Mouse (Mus musculus) kidney, postnatal 0 days (tissue): ENCODE results near the gene Use1. TPM values are rescaled to one million over a fixed set of nuclear protein-coding genes. Genes with fewer than 3 reads are reported as not detected.

Experiments
- ATAC-seq: fragments of 200-750 bp; cut with Nextera tagmentation; replicated peaks from 2 replicates; pipeline ENCODE4 v1.8.0; 2017; ENCODE audit warnings: low read depth, moderate number of reproducible peaks, moderate TSS enrichment, moderate library complexity; ENCODE audit not compliant: low FRiP score
- DNase-seq: peaks from one replicate; pipeline ENCODE4 v3.0.0-alpha.2; 2016; ENCODE audit warnings: low spot score
- H3K27ac ChIP-seq: fragments of 300-500 bp; sonication (generic); 2 replicates; pipeline ENCODE4 v1.5.1; 2014; ENCODE audit warnings: mild to moderate bottlenecking
- H3K27me3 ChIP-seq: fragments of 300-500 bp; sonication (generic); 2 replicates; pipeline ENCODE4 v1.6.1; 2014; ENCODE audit warnings: low read length, mixed read lengths; ENCODE audit not compliant: insufficient read depth
- H3K36me3 ChIP-seq: fragments of 300-500 bp; sonication (generic); 2 replicates; pipeline ENCODE4 v1.6.1; 2014; ENCODE audit warnings: low read length, mixed read lengths; ENCODE audit not compliant: insufficient read depth
- H3K4me1 ChIP-seq: fragments of 300-500 bp; sonication (generic); replicated peaks from 2 replicates; pipeline ENCODE4 v1.6.1; 2014; ENCODE audit warnings: antibody characterized with exemption, low read length, mixed read lengths; ENCODE audit not compliant: insufficient read depth
- H3K4me2 ChIP-seq: fragments of 300-500 bp; sonication (generic); 2 replicates; pipeline ENCODE4 v1.6.1; 2014; ENCODE audit warnings: mild to moderate bottlenecking, low read length, moderate library complexity, mixed read lengths
- H3K4me3 ChIP-seq: fragments of 300-500 bp; sonication (generic); replicated peaks from 2 replicates; pipeline ENCODE4 v1.5.1; 2014; ENCODE audit warnings: low read depth, low read length
- H3K9ac ChIP-seq: fragments of 300-500 bp; sonication (generic); 2 replicates; pipeline ENCODE4 v1.6.1; 2014; ENCODE audit warnings: low read depth, low read length
- H3K9me3 ChIP-seq: fragments of 300-500 bp; sonication (generic); replicated peaks from 2 replicates; pipeline ENCODE4 v1.6.1; 2016; ENCODE audit warnings: low read length, inconsistent platforms, mixed read lengths
- CTCF ChIP-seq: IDR thresholded peaks from 2 replicates; pipeline ENCODE4 v1.5.1; 2016; ENCODE audit warnings: antibody characterized with exemption, low read depth, mild to moderate bottlenecking, moderate library complexity
- whole genome bisulfite sequencing: fragments of 180-500 bp; shearing (Covaris S2); extraction: QIAGEN DNeasy Blood & Tissue Kit; methylation state at CpG from one replicate; pipeline ENCODE4 v1.1.7; 2014; 5-methylcytosine and 5-hydroxymethylcytosine counted together
- polyA plus RNA-seq: library from polyadenylated mRNA; unstranded; fragments of >200 nt; fragmentation: Nextera tagmentation; extraction: Ambion mirVana; gene quantifications from 2 replicates; pipeline ENCODE4 v1.2.1, GENCODE M21; 2015

The Use1 gene
- polyA plus RNA-seq, 1 experiment from 2014 or later = 140 TPM

DNA sequence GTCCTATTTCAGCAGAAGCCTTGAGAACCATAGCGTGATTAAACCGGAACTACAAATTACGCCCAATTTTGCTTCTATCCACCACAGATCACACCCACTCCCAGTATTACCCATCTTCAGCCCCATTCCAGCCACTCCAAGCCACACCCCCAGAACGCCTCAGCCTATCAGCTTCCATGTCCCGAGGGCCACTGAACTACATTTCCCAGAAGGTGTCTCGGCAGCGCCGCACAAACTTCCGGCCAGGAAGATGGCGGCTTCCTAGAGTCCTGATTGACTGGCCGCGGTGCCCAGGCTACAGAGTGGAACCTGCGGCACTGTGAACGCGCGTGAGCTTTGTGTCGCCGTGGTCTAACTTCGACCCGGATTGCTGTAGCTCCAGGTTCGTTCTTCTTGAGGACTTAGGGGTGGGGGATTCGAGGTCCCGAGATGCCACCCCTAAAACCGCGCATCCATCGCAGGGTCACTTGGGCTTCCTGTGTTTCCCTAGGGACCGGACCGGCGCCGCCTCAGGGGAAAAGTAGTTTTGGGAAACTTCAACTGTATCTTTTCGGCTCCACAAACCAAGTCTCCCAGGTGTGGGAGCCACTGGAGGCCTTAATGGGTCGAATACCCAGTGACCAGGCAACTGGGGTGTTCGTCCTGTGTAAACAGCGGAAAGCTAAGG lies 30.1 kb downstream of the Use1 start, which contains the start of gene Babam1:
Gene Babam1, plus strand, starts transcription at position 223 of the 667 bp plus-strand sequence.
- Histone ChIP-seq H3K9me3 (no peaks in the 10 kb centered on the region), H3K27ac (peak within 1 kb of the TSS; percentile 73), H3K27me3 (no peaks in the 10 kb centered on the region), H3K4me2 (peak within 1 kb of the TSS; percentile 70), H3K4me3 (peak within 1 kb of the TSS; percentile 51), H3K4me1 (peaks cover 5% of the 10 kb centered on the region), H3K36me3 (peaks cover 13% of the 10 kb centered on the region; the same call in 1 of the 2 replicates), H3K9ac (peak within 1 kb of the TSS; percentile 62)
- ATAC-seq = peak; percentile 97
- DNase-seq = peak; percentile 99
- WGBS = under 1% methylated on average over 34 of the region's 34 CpGs
- TF ChIP-seq CTCF = no peak

DNA sequence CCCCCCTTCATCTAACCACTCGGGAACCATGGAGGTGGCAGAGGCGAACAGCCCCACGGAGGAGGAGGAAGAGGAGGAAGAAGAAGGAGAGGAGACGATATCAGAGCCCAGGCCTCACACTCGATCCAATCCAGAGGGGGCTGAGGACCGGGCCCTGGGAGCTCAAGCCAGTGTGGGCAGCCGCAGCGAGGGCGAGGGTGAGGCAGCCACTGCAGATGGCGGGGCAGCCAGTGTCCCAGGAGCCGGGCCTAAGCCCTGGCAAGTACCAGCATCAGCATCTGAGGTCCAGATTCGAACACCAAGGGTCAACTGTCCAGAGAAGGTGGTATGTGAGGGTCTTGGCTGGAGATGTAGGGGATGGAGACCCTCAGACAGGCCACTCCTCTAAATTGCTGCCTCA lies 31.1 kb downstream of the Use1 start:
- no peak for TF ChIP-seq CTCF
- ATAC-seq = no peak
- no peak overlapping the region for H3K9ac ChIP-seq

DNA sequence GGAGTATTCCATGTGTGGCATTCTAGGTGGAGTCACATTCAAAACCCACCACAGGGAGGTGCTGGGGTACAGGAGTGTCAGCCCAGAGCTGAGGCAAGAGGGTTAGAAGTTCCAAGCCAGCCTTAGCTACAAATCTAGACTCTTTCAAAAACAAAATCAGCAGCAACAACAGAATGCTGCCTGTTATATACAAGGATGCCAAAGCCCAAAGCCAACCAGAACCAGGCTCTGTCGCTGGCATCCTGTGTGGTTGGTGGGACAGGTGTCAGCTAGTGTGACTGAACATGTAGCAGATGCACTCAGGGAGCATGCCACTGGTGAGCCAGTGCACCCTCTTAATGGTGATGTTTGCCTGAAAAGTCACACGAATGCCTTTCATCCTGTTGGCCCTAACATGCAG lies 34.2 kb downstream of the Use1 start:
- H3K36me3 ChIP-seq = peaks cover 13% of the 10 kb centered on the region; the same call in 1 of the 2 replicates
- WGBS = 93% methylated on average over 2 of the region's 2 CpGs
- DNase-seq = no peak
- H3K27me3 ChIP-seq = no peaks in the 10 kb centered on the region
- TF ChIP-seq CTCF = no peak
- no peak overlapping the region for H3K27ac ChIP-seq
- ATAC-seq = no peak
- H3K4me2 ChIP-seq = no peak overlapping the region
- peaks cover 8% of the 10 kb centered on the region; the same call in 1 of the 2 replicates for H3K4me1 ChIP-seq
- H3K9me3 ChIP-seq = no peaks in the 10 kb centered on the region
- H3K9ac ChIP-seq = no peak overlapping the region
- no peak overlapping the region for H3K4me3 ChIP-seq

More for the DNA sequence above, 31.1 kb downstream of the Use1 start:
- H3K4me1 ChIP-seq = peaks cover 5% of the 10 kb centered on the region; the same call in 1 of the 2 replicates
- peaks cover 13% of the 10 kb centered on the region; the same call in 1 of the 2 replicates for H3K36me3 ChIP-seq
- H3K4me2 ChIP-seq = peak overlapping the region; percentile 70
- WGBS = 85% methylated on average over 12 of the region's 12 CpGs
- no peaks in the 10 kb centered on the region for H3K9me3 ChIP-seq
- no peak for DNase-seq
- no peaks in the 10 kb centered on the region for H3K27me3 ChIP-seq
- peak overlapping the region; percentile 51 for H3K4me3 ChIP-seq
- H3K27ac ChIP-seq = no peak overlapping the region

DNA sequence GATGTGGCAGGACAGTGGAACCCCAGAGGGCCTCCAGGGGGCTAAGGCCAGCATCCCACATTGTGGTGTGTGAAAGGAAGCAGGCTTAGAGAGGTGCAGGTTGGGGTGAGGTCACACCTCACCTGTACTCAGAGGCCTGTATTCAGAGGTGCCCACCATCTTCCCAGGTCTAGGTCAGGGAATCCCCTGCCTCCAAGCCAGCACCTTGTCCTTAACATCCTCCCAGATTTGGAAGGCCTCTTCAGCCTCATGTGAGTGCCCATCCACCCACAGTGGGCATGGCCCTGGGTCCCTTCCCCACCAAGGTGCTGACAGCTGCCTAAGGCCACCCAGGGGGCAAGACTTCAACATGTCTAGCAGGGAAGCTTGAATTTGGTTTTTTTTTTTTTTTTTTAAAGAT lies 34.8 kb downstream of the Use1 start:
- 0 out of 2 replicates have a peak, but pooled peaks have one; percentile 1 for TF ChIP-seq CTCF
- Histone ChIP-seq H3K4me3 (no peak overlapping the region), H3K9ac (no peak overlapping the region), H3K4me2 (no peak overlapping the region), H3K9me3 (no peaks in the 10 kb centered on the region), H3K4me1 (peaks cover 11% of the 10 kb centered on the region), H3K27ac (no peak overlapping the region), H3K36me3 (peaks cover 13% of the 10 kb centered on the region; the same call in 1 of the 2 replicates), H3K27me3 (no peaks in the 10 kb centered on the region)
- no peak for ATAC-seq
- DNase-seq = no peak

DNA sequence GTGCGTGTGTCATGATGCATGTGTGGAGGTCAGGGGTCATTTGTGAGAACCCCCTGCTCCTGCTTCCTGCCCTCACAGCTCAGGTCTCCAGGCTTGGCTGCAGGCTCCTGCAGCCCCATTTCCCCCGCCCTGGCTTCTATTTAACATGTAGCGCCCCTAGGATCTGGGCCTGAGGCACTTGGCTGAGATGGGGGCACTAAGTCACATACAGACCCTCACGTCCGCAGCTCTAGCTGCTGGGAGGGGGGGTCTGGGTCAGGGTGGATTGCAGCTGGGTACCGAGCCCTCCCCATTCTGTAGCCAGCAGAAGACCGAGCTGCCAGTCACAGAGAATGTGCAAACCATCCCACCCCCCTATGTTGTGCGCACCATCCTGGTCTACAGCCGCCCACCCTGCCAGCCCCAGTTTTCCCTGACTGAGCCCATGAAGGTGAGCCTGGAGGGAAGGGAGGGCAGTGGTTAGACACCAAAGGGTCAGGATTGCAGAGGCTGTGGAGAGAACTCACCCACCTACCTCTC lies 35.9 kb downstream of the Use1 start:
- Histone ChIP-seq H3K9me3 (no peaks in the 10 kb centered on the region), H3K9ac (no peak overlapping the region), H3K4me1 (peaks cover 9% of the 10 kb centered on the region), H3K4me2 (no peak overlapping the region), H3K36me3 (peaks cover 13% of the 10 kb centered on the region; the same call in 1 of the 2 replicates), H3K4me3 (no peak overlapping the region), H3K27ac (no peak overlapping the region), H3K27me3 (no peaks in the 10 kb centered on the region)
- ATAC-seq (no peak), DNase-seq (no peak)
- TF ChIP-seq CTCF = no peak
- 85% methylated on average over 9 of the region's 9 CpGs for WGBS

DNA sequence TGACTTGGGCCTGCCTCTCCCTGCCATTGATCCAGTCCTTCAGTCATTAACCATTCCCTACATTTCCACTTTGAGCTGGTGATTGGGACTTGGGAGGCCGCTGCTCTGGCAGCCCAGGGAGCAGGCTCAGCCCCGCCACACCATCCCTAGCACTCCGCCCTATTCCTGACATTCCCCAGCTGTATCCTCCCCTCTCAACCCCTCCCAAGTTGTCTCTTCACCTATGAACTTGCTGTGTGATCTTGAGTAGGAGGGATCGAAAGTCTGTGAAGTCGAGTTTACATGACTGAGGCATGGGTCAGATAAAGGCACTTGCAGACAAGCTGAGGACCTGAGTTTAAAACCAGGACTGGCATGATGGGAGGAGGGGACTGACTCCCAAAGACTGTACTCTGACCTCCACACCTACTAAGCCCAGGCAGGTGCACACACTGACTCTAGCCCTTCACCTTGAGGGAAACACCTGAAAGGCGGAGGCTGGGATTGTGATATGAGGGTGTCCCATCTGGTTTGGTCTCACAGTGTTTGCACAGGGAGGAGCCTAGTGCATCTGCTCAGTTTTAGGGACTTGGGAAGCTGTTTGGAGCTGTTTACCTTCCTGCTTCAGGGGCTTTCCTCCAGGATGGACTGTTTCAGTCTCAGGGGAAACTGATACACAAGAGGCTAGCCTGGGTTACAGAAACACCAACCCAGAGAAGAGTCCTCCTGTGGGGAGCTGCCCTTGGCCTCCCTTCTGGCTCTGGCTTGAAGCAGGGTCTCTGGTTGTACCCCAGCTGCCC lies 36.6 kb downstream of the Use1 start:
- peaks cover 11% of the 10 kb centered on the region; the same call in 1 of the 2 replicates for H3K36me3 ChIP-seq
- H3K9me3 ChIP-seq = no peaks in the 10 kb centered on the region
- no peak overlapping the region for H3K4me2 ChIP-seq
- H3K4me3 ChIP-seq = no peak overlapping the region
- H3K27ac ChIP-seq = no peak overlapping the region
- ATAC-seq (no peak), DNase-seq (no peak)
- no peak for TF ChIP-seq CTCF
- H3K27me3 ChIP-seq = no peaks in the 10 kb centered on the region
- WGBS = 68% methylated on average over 6 of the region's 6 CpGs
- peaks cover 7% of the 10 kb centered on the region for H3K4me1 ChIP-seq
- no peak overlapping the region for H3K9ac ChIP-seq
